In the genomic region with DNA sequence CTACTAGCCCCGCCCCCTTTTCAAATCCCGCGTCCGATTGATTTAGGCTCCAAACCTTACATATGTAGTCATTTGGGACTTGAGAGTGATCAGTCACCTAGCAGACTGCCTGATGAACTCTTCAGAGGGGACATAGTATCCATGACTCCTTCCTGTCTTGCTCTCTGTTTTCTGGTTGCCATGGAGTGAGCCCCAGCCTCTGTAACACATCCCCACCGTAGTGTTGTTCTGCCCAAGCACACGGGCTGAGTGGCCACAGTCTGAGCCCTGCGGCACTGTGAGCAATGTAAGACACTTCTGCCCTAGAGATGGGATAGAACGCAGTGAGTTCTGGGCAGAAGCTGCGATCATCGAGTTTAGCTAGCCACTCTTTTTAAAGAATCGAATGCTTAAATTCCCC, we compare ENCODE assay signal across 22 mouse cellular contexts.
A peak's percentile ranks its signal among the peaks of the same experiment; 100 is the strongest.
DNase-seq lines count a peak whose midpoint lies in the region; ATAC-seq and TF ChIP-seq lines count a peak whose summit lies in the region.
"Had no signal": no experiment of that assay in that cellular context is flagged by ENCODE, and none has a peak within 500 bp of the region (broad histone marks: within the 10 kb centered on the region; RNA-seq: fewer than 3 reads in every experiment).

No protein-coding gene starts in this region.

- H3K4me1 ChIP-seq in embryonic facial prominence, embryonic 13.5 days: peaks cover 25% of the 10 kb centered on the region
- H3K4me1 ChIP-seq in embryonic facial prominence, embryonic 10.5 days: no peaks in the 10 kb centered on the region
- no peaks in the 10 kb centered on the region for H3K4me1 ChIP-seq in intestine, embryonic 14.5 days (replicated peaks; ENCODE audit: control insufficient read depth, insufficient read depth, low read length)
- 0 out of 2 replicates have a peak, but pooled peaks cover under 1% of the 10 kb centered on the region for H3K4me1 ChIP-seq in intestine, embryonic 16.5 days (ENCODE audit: control insufficient read depth, insufficient read depth, low read length)
- no peaks in the 10 kb centered on the region for H3K4me1 ChIP-seq in thymus, adult 2 months (replicated peaks; ENCODE audit: control insufficient read depth, insufficient read depth, low read length)
- H3K4me1 ChIP-seq: embryonic facial prominence, embryonic 12.5 days; forebrain, embryonic 12.5 days; heart, embryonic 15.5 days had no signal

- no peaks in the 10 kb centered on the region for H3K27me3 ChIP-seq in embryonic facial prominence, embryonic 13.5 days
- H3K27me3 ChIP-seq in embryonic facial prominence, embryonic 10.5 days (replicated peaks; ENCODE audit: low read depth, poor library complexity, severe bottlenecking): no peaks in the 10 kb centered on the region
- no peaks in the 10 kb centered on the region for H3K27me3 ChIP-seq in intestine, embryonic 14.5 days (replicated peaks; ENCODE audit: control insufficient read depth, insufficient read depth, low read length)
- H3K27me3 ChIP-seq in intestine, embryonic 16.5 days (replicated peaks; ENCODE audit: control insufficient read depth, insufficient read depth, low read length): no peaks in the 10 kb centered on the region
- H3K27me3 ChIP-seq in thymus, adult 2 months (ENCODE audit: control insufficient read depth, insufficient read depth, low read length): no peaks in the 10 kb centered on the region
- H3K27me3 ChIP-seq: embryonic facial prominence, embryonic 12.5 days; forebrain, embryonic 12.5 days; forebrain, embryonic 15.5 days; heart, embryonic 15.5 days; intestine, embryonic 15.5 days had no signal

- peak overlapping the region; percentile 48; the same call in 1 of the 2 replicates for H3K27ac ChIP-seq in embryonic facial prominence, embryonic 13.5 days
- H3K27ac ChIP-seq in embryonic facial prominence, embryonic 10.5 days (replicated peaks): no peak overlapping the region
- H3K27ac ChIP-seq in intestine, embryonic 14.5 days (ENCODE audit: low read depth): no peak overlapping the region
- H3K27ac ChIP-seq in intestine, embryonic 16.5 days (ENCODE audit: low read length): no peak overlapping the region
- no peak overlapping the region for H3K27ac ChIP-seq in thymus, adult 2 months (ENCODE audit: control insufficient read depth, insufficient read depth, low read length)
- H3K27ac ChIP-seq: embryonic facial prominence, embryonic 12.5 days; forebrain, embryonic 12.5 days; forebrain, embryonic 15.5 days; heart, embryonic 15.5 days; hindbrain, embryonic 14.5 days; intestine, embryonic 15.5 days had no signal

- no peak overlapping the region for H3K4me2 ChIP-seq in embryonic facial prominence, embryonic 13.5 days
- no peak overlapping the region for H3K4me2 ChIP-seq in intestine, embryonic 14.5 days (ENCODE audit: low read length)
- H3K4me2 ChIP-seq in intestine, embryonic 16.5 days (ENCODE audit: low read depth, low read length): no peak overlapping the region
- H3K4me2 ChIP-seq: embryonic facial prominence, embryonic 12.5 days; forebrain, embryonic 12.5 days; forebrain, embryonic 15.5 days; heart, embryonic 12.5 days; heart, embryonic 15.5 days; hindbrain, embryonic 14.5 days; intestine, embryonic 15.5 days had no signal

- no peak overlapping the region for H3K9ac ChIP-seq in embryonic facial prominence, embryonic 13.5 days
- no peak overlapping the region for H3K9ac ChIP-seq in intestine, embryonic 14.5 days (ENCODE audit: low read length)
- H3K9ac ChIP-seq in intestine, embryonic 16.5 days (ENCODE audit: low read depth, low read length): no peak overlapping the region
- H3K9ac ChIP-seq: embryonic facial prominence, embryonic 12.5 days; forebrain, embryonic 12.5 days; forebrain, embryonic 15.5 days; heart, embryonic 12.5 days; heart, embryonic 15.5 days; hindbrain, embryonic 14.5 days; intestine, embryonic 15.5 days had no signal

- no peak for TF ChIP-seq POLR2A in thymus, adult 2 months (IDR thresholded peaks at IDR 0.05; ENCODE audit: control insufficient read depth, extremely low read depth, insufficient read depth, low read length, poor library complexity)

- H3K4me3 ChIP-seq in embryonic facial prominence, embryonic 13.5 days: no peak overlapping the region
- no peak overlapping the region for H3K4me3 ChIP-seq in embryonic facial prominence, embryonic 10.5 days
- H3K4me3 ChIP-seq in intestine, embryonic 14.5 days (ENCODE audit: low read depth, low read length): no peak overlapping the region
- no peak overlapping the region for H3K4me3 ChIP-seq in intestine, embryonic 16.5 days (ENCODE audit: low read length)
- H3K4me3 ChIP-seq in thymus, adult 2 months (ENCODE audit: control insufficient read depth, insufficient read depth, low read length): no peak overlapping the region
- H3K4me3 ChIP-seq: embryonic facial prominence, embryonic 12.5 days; erythroblast, embryonic 14.5 days; forebrain, embryonic 12.5 days; forebrain, embryonic 15.5 days; heart, embryonic 12.5 days; heart, embryonic 15.5 days; intestine, embryonic 15.5 days had no signal

- 72% methylated on average over 11 of the region's 11 CpGs for WGBS in embryonic facial prominence, embryonic 13.5 days
- 88% methylated on average over 11 of the region's 11 CpGs for WGBS in embryonic facial prominence, embryonic 10.5 days
- 85% methylated on average over 11 of the region's 11 CpGs for WGBS in intestine, embryonic 14.5 days
- WGBS in intestine, embryonic 16.5 days: 79% methylated on average over 11 of the region's 11 CpGs
- 92% methylated on average over 11 of the region's 11 CpGs for WGBS in thymus, adult 2 months

- no peak for DNase-seq in embryonic facial prominence, embryonic 10.5 days (ENCODE audit: low spot score)
- DNase-seq in intestine, embryonic 14.5 days (ENCODE audit: low spot score): peak; percentile 37
- DNase-seq in thymus, postnatal 4 days: peak; percentile 2
- no peak for DNase-seq in thymus, adult 2 months
- DNase-seq: adrenal gland, postnatal 10 days; adrenal gland, postnatal 36 days; cerebellum, adult 18-20 months; cerebellum, adult 9-10 months; cerebellum, postnatal 14 days; gastrocnemius, postnatal 25 days; heart, postnatal 10 days; heart, postnatal 4 days had no signal

- H3K36me3 ChIP-seq in embryonic facial prominence, embryonic 13.5 days: no peaks in the 10 kb centered on the region
- H3K36me3 ChIP-seq in embryonic facial prominence, embryonic 10.5 days (replicated peaks): no peaks in the 10 kb centered on the region
- no peaks in the 10 kb centered on the region for H3K36me3 ChIP-seq in intestine, embryonic 14.5 days (ENCODE audit: control insufficient read depth, insufficient read depth, low read length)
- H3K36me3 ChIP-seq in intestine, embryonic 16.5 days (ENCODE audit: control insufficient read depth, insufficient read depth, low read length): no peaks in the 10 kb centered on the region
- no peaks in the 10 kb centered on the region for H3K36me3 ChIP-seq in thymus, adult 2 months (ENCODE audit: control insufficient read depth, insufficient read depth, low read length)
- H3K36me3 ChIP-seq: embryonic facial prominence, embryonic 12.5 days; forebrain, embryonic 12.5 days; forebrain, embryonic 15.5 days; heart, embryonic 12.5 days; heart, embryonic 15.5 days; intestine, embryonic 15.5 days had no signal

- H3K9me3 ChIP-seq in embryonic facial prominence, embryonic 13.5 days: no peaks in the 10 kb centered on the region
- no peaks in the 10 kb centered on the region for H3K9me3 ChIP-seq in embryonic facial prominence, embryonic 10.5 days
- no peaks in the 10 kb centered on the region for H3K9me3 ChIP-seq in intestine, embryonic 14.5 days (ENCODE audit: control insufficient read depth, low read length)
- H3K9me3 ChIP-seq in intestine, embryonic 16.5 days (ENCODE audit: control insufficient read depth, low read length): no peaks in the 10 kb centered on the region
- H3K9me3 ChIP-seq: embryonic facial prominence, embryonic 12.5 days; forebrain, embryonic 12.5 days; forebrain, embryonic 15.5 days; heart, embryonic 12.5 days; heart, embryonic 15.5 days; intestine, embryonic 15.5 days had no signal

- ATAC-seq in embryonic facial prominence, embryonic 13.5 days (ENCODE audit: insufficient number of reproducible peaks, insufficient read depth, low FRiP score, low TSS enrichment, low read depth): no peak
- ATAC-seq in intestine, embryonic 14.5 days (replicated peaks; ENCODE audit: low FRiP score, low TSS enrichment, low read depth): no peak
- no peak for ATAC-seq in intestine, embryonic 16.5 days
- ATAC-seq: forebrain, embryonic 15.5 days; intestine, embryonic 15.5 days had no signal

- no peak for TF ChIP-seq CTCF in thymus, adult 2 months (IDR thresholded peaks at IDR 0.05; ENCODE audit: borderline replicate concordance, control insufficient read depth, extremely low read depth, insufficient read depth, low read length, poor library complexity)

Comparison
In these comparisons a context has a peak if more than half of its experiments do, and no peak if none do; other contexts are left out.
1. DNase-seq: peak in intestine, embryonic 14.5 days (single experiment) and thymus, postnatal 4 days (single experiment); none in embryonic facial prominence, embryonic 10.5 days (single experiment) and thymus, adult 2 months (single experiment).